Mouse (Mus musculus) lung, postnatal 10 days (tissue): ENCODE data around the gene Pvr.

Experiments used
- DNase-seq: peaks from one replicate; pipeline ENCODE4 v3.0.0; 2021

The Pvr gene

DNA sequence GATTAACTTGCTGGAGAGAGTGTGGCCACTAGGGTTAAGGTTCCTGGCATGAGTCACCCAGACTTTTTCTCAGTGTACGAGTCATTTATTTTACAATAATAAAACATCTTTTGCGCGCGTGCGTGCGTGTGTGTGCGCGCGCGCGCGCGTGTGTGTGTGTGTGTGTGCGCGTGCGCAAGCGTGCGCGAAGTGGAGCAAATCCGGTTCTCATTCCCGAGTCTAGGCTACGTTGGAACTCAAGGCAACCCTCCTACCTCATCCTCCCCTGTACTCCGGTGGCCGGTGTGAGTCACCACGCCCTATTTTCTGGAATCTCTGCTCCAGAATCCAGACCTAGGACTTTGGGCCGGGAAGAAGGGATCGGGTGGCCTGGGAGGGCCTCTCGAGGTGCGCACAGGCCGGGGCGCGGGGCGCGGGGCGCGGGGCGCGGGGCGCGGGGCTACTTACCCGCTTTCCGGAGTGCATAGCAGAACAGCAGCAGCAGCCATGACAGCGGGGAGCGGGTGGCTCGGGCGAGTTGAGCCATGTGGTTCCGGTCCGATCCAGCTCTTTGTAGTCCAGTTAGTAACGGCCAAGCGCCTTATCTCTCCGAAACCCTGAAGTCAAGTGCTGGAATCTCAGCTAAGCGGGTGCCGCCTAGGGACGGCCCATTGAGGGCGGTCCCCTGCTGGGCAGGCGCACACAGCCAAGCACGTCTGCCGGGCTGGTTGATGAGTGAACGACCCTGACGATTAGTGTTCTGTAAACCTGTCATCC, at the start of gene Pvr:
Pvr (minus strand) TSS at position 655 of the 756 bp plus-strand sequence.
- peak; percentile 87 for DNase-seq

DNA sequence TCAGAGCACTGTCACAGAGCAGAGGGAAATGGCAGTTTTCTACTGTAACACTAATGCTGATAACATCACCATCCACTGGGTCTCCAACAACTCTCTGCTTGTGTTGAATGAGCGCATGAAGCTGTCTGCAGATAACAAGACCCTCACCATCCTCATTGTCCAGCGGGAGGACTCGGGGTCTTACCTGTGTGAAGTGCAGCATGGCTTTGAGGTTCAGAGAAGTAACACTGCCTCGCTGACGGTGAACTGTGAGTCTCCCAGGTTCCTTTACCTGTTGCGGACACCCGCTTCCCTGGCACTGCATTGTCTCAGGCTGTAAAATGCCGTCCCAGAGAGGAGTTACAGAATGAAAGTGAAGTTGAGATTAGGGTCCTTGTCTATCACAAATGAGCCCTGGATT, 49.2 kb upstream of the Pvr start:
- DNase-seq: no peak

DNA sequence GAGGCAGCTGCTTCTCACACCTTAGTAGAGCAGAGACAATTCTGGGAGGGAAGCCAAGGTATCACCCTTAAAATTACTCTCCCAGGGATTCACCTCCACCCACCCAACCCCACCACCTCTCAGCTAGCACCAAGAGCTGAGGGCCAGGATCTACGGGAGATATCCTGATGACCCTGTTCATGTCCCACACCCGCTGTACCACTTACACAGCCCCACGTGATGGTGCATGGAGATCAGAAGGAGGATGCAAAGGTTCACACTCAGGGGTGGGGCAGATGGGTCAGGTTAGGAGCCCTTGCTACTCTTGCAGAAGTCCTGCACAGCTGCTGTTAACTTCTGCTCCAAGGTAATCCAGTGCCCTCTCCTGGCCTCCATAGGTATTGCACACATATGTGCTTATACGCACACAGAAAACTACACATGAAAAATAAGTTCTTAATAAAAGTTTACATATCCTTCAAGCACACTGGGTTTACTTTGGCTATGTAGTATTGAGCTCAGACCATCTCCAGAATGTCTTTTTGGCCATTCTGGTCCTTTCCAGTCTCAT, 48.7 kb upstream of the Pvr start:
- no peak for DNase-seq

- no peak for DNase-seq
These were observed 48.1 kb upstream of the Pvr start for GRCm38 (mm10) chr7:19969106-19969505.

GRCm38 (mm10) chr7:19964985-19965579, 44.1 kb upstream of the Pvr start, which contains the start of gene Ceacam20:
Gene Ceacam20 (plus strand): TSS chr7:19965412.
- DNase-seq: no peak

- no peak for DNase-seq
These were observed 41.5 kb upstream of the Pvr start for GRCm38 (mm10) chr7:19962423-19962822.

DNA sequence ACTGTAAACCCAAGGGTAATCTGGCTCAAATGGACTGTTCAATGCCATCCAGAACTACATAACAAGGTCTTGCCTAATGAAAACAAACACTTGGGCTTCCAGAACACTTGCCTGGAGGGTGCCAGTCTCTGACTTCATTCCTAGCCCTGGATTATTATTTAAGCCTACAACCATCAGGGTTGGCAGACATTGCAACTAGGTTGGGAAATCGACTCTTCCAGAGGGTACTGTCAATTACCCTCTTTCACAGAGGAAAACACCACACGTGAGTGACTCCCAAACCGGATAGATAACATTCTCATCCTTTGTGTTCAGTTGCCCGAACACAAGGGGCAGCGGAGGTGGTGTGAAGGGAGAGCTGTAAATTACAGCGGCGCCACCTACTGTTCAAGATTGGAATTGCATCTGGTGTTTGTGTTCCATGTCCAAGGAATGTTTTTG, 35.4 kb upstream of the Pvr start:
- peak; percentile 95 for DNase-seq

- DNase-seq: no peak
These were observed 34.9 kb upstream of the Pvr start for GRCm38 (mm10) chr7:19955861-19956260.

GRCm38 (mm10) chr7:19953054-19953453, 32.1 kb upstream of the Pvr start:
- no peak for DNase-seq

DNA sequence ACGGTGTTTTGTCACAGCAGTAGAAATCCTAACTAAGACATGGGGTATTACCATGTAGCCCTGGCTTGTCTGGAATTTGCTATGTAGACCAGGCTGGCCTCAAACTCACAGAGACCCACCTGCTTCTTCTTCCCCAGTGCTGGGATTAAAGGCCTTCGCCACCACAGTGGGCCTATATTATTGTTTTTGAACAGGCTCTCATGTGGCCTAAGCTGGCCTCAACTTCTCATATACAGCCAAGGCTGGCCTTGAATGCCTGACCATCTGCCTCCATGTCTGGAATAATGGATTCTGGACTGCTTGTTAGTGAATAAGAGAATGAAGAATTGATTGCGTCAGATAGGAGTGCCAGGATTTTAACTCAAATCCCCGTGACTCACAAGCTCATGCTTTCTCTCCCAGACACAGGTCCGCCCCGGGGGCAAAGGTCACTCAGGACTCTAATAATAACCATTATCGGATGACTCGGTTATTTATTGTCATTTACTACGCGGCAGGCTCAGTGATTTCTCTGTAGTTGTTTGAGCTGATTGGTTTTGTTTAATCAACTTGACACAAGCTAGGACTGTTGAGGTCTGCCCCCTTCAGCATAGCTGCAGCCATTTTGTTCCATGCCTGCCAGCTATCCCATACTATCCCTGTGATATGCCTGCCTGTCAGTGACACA, 31.5 kb upstream of the Pvr start:
- DNase-seq: no peak

- DNase-seq: no peak
These were observed 29.6 kb upstream of the Pvr start, which contains the start of gene Igsf23 for GRCm38 (mm10) chr7:19950589-19950988. Gene Igsf23 (minus strand): TSS chr7:19950756.

DNA sequence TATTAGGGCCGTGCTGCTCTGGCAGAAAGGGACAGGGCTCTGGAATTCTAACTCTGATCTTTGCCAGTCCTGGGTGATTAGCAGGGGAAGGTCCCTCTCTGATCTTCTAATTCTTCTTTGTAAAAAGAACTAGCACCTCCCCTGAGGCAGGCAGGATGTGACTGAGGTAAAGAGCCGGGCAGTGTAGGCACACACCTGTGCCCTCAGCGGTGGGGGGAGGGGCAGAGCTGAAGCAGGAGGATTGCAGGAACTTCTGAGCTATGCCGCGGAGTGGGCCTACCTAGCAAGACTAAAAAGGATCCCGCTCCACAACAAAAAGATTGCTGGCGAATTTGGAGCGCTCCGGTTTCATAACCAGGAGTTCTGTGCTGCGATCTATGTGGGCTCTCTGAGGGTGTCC, 29.0 kb upstream of the Pvr start:
- no peak for DNase-seq

DNA sequence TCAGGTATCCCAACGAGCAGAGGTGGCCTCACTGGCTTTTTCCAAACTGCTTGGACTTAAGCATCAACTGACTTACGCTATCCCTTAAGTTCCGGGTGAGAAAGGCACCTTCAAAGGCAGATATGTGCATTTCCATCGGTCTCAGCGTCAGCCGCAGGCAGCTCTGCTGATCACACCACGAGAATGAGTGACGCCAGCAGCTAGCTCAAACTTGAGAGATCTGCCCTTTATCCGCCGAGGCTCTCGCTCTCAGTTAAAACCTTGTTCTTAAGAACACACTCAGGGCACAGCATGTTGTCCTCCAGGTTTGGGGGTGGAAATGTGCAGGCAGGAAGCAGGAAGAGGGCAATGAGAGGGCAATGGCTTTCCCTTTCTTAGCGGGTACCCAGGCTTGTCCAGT, 28.0 kb upstream of the Pvr start:
- DNase-seq: no peak

- no peak for DNase-seq
These were observed 25.0 kb upstream of the Pvr start for GRCm38 (mm10) chr7:19945821-19946515.

DNA sequence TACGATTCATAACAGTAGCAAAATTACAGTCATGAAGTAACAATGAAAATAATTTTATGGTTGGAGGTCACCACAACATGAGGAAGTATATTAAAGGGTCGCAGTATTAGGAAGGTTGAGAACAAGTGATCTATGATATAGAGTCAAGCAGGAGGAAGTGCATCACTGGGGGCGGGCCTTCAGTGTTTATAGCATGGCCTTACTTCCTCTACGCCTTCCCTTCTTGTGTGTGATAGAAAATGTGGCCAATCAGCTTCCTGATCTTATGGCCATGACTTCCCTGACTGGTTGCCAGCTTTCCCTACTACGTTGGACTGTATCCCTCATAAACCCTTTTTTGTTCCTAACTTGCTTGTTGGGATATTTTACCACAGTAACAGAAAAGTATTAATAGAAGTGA, 24.2 kb upstream of the Pvr start:
- no peak for DNase-seq

DNA sequence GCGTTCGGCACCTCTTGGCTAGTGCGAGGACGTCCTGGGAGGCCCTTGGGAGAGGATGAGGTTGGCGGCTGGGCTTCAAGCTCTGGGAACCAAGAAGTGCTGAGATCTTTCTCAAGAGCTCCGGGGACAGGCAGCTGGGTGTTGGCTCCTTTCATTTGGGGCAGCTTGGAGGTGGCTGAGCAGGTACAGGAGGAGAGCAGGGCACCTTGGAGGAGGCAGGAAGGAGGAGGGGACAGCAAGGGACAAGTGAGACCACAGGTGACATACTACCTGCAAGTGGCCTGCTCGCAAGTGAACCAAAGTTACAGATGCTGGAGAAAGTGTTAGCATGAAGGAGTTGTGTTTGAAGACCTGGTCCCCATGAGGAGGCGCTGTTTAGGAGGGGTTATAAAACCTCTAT, 23.7 kb upstream of the Pvr start:
- no peak for DNase-seq

DNA sequence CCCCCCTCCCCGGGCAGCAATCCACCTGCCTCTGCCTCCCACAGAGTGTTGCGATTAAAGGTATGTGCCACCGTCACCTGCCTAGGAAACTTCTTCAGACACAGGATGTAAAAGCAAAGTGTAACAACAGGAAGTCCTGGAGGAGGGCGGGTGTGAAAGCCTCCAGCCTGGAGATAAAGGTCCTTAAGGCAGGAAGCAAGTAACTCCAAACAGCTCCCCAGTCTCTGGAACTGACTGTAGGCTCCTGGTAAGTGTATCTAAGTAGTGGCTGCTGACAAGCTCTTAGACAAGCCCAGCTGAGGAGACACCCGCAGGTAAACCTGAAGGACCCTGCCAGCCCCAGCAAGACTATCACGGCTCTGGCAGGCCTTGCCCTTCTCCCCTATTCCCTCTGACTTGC, 19.3 kb upstream of the Pvr start:
- peak; percentile 72 for DNase-seq

DNA sequence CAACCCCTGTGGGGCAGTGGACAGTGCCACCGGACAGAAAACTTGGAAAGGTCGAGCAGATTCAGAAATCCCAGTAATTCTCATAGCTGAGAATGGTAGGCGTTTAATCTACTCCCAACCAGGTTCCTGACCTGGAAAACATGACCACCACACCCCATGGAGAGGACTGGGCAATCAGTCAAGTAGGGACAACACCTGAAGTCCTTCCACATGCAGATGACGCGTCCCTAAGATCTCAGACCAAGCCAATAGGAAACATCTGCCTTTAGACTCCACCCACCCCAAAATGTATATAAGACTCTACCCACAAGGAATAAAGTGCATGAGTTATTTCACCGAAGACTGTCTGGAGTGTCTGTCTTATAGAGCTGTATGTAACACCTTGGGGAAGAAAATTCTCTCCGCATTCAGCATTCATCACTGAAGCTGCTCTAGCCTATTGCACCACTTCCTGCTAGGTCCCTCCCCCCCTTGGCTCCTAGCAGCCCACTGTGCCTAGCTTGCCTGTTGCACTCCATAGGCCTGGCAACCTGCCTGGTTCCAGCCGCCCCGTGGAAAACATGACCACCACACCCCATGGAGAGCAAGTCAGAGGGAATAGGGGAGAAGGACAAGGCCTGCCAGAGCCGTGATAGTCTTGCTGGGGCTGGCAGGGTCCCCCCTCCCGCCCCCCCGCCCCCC, 18.7 kb upstream of the Pvr start:
- peak; percentile 96 for DNase-seq

GRCm38 (mm10) chr7:19937229-19937821, 16.4 kb upstream of the Pvr start:
- no peak for DNase-seq

DNA sequence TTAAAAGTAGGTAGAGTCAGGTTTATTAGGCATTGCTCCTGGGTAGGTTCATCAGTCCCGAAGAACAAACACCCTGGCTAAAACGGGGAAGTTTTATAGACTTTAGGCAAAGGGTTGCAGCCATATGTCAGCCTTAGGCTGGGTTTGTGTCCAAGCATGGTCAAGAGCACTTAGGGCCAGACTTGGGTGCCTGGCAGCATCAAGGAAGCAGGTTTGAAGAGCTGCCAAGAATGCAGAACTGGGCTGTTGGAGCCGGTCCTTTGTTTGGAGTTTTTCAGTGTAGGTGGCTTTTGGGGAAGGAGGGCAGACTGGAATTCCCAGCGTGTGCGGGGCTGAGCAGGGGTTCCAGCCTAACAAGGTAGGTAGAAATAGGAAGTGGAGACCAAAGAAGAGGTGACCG, 15.0 kb upstream of the Pvr start:
- DNase-seq: peak; percentile 74

DNA sequence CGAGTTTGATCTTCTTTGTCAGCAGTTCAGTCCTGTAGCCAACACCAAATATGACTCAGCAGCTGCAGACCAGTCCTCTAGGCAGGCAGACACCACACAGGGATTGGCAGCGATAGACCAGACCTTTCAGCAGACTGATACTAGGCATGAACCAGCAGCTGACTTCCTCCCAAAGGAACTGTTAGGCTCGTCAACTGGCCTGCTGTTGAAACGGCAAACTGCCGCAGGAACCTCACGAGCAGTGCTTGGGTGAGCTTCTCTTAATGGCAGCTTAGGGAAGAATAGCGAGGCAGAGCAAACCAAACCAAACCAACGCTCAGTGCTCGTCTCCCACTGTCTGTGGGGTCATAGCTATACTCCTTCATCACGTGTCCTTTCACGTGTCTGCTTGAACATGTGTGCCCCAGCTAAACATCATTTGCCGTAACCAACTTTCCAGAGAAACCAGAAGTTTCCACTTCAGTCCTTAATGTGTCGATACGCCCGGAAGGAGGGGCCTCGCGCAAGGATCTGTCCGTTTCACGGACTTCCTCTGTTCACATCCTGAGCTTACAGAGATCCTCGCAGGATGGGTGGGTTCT, 14.3 kb upstream of the Pvr start:
- no peak for DNase-seq
